Comparison of ENCODE assay signal across 33 mouse cellular contexts in genomic region chr9:42194176-42194575, GRCm38 (mm10).
"Had no signal": no experiment of that assay in that cellular context is flagged by ENCODE, and none has a peak within 500 bp of the region (broad histone marks: within the 10 kb centered on the region; RNA-seq: fewer than 3 reads in every experiment).

No protein-coding gene starts in this region.

- H3K36me3 ChIP-seq: heart, embryonic 10.5 days; heart, embryonic 12.5 days; heart, embryonic 13.5 days; heart, embryonic 15.5 days; hindbrain, embryonic 10.5 days; hindbrain, embryonic 12.5 days; hindbrain, embryonic 15.5 days; intestine, embryonic 15.5 days; kidney, embryonic 15.5 days had no signal

- H3K9me3 ChIP-seq: heart, embryonic 10.5 days; heart, embryonic 12.5 days; heart, embryonic 13.5 days; heart, embryonic 15.5 days; hindbrain, embryonic 12.5 days; hindbrain, embryonic 15.5 days; intestine, embryonic 15.5 days; kidney, embryonic 15.5 days had no signal

- H3K27ac ChIP-seq: heart, adult 2 months; heart, embryonic 10.5 days; heart, embryonic 13.5 days; heart, embryonic 15.5 days; hindbrain, embryonic 10.5 days; hindbrain, embryonic 12.5 days; hindbrain, embryonic 14.5 days; hindbrain, embryonic 15.5 days; hindbrain, postnatal 0 days; intestine, embryonic 15.5 days; kidney, embryonic 15.5 days; kidney, postnatal 0 days; layer of hippocampus, adult 2 months had no signal

- H3K9ac ChIP-seq: heart, embryonic 12.5 days; heart, embryonic 13.5 days; heart, embryonic 15.5 days; hindbrain, embryonic 12.5 days; hindbrain, embryonic 14.5 days; hindbrain, embryonic 15.5 days; intestine, embryonic 15.5 days; kidney, embryonic 15.5 days had no signal

- DNase-seq: heart, adult 2 months; heart, postnatal 10 days; heart, postnatal 14 days; heart, postnatal 4 days; kidney, adult 11 months; kidney, adult 18-20 months; kidney, adult 2 months; kidney, adult 8-10 months; kidney, adult 9 months; kidney, postnatal 10 days; kidney, postnatal 14 days; kidney, postnatal 25 days; kidney, postnatal 36 days; kidney, postnatal 4 days; layer of hippocampus, adult 9-11 months; layer of hippocampus, postnatal 36 days had no signal

- H3K27me3 ChIP-seq: heart, embryonic 12.5 days; heart, embryonic 15.5 days; hindbrain, embryonic 15.5 days; intestine, embryonic 15.5 days; kidney, embryonic 15.5 days had no signal

- ATAC-seq: hindbrain, postnatal 0 days; inflammation-experienced regulatory T-cells, adult 6 months; intestine, embryonic 15.5 days; intestine, embryonic 16.5 days; intestine, postnatal 0 days had no signal

- H3K4me3 ChIP-seq: heart, adult 2 months; heart, embryonic 10.5 days; heart, embryonic 12.5 days; heart, embryonic 13.5 days; heart, embryonic 15.5 days; hindbrain, embryonic 10.5 days; hindbrain, embryonic 12.5 days; hindbrain, embryonic 15.5 days; intestine, embryonic 15.5 days; kidney, embryonic 15.5 days; layer of hippocampus, adult 2 months had no signal

- H3K4me2 ChIP-seq: heart, embryonic 11.5 days; heart, embryonic 12.5 days; heart, embryonic 15.5 days; hindbrain, embryonic 12.5 days; hindbrain, embryonic 14.5 days; hindbrain, embryonic 15.5 days; intestine, embryonic 15.5 days; kidney, embryonic 15.5 days had no signal

- H3K4me1 ChIP-seq: heart, embryonic 10.5 days had no signal
